Mouse (Mus musculus): ENCODE results near the gene C3ar1. TPM values are rescaled to one million over a fixed set of nuclear protein-coding genes. Genes with fewer than 3 reads are reported as not detected.

The C3ar1 gene
- 4.0 and 6.7 TPM in 2 replicates for polyA plus RNA-seq (2012; rRNA removed)

DNA sequence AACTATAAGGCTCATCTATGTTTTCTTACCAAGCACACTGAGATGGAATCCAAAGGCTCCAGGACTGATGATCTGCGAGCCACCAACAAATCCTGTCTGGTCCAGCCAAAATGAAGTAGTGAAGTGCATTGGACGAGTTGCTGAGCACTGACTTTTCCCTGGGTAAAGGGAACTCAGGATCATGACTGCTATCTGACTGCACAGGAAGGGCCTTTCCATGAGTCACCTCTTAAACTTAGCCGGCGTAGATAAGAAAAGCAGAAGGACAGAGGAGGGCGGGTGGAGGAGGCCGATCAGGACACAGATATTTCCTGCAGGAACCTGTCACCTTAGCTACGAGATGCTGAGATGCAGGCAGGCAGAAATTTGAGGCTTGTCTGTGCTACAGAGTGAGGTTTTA lies at the start of gene C3ar1:
Gene C3ar1 (minus strand): TSS at position 207 of the 400 bp plus-strand sequence.

GRCm38 (mm10) chr6:122873871-122874719 lies 18.1 kb upstream of the C3ar1 start, which contains the start of gene Necap1:
Gene Necap1 (plus strand): TSS chr6:122874474.

DNA sequence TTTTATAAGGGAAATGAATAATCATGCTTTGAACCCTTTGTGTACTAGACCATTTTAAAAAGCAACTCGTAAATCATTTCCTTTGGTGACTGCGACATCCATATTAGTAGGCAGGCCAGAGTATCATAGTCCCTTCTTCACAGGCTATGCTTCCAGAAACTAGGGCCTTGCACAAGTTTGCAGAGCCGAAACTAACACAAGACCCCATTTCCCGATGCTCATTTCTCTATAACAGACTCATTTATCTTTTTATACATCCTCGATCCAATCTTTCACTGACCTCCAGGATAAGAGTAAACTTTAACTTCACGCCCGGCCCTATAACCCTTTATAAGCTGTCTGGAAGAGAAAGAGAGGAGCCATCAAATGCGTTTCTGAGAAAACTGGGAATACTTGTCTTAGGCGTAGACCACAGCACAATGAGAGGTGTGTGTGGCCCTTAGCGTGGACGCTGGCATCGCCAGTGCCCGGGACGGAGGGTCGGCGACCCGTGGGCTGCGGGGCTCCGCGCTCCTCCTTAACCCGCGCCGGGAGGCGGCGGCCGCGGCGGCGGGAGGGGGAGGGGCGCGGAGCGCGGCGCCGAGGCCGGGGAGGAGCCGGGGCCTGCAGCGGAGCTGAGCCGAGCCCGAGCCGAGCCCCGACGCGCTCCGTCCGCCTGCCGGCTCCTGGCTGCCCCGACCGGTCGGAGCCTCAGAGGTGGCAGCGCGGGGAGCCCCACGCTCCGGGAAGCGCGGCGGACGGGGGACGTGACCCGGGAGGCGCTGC lies 36.5 kb downstream of the C3ar1 start, which contains the start of gene Foxj2:
Gene Foxj2 (plus strand): TSS at position 609 of the 765 bp plus-strand sequence.

GRCm38 (mm10) chr6:122801301-122801800 lies 54.6 kb downstream of the C3ar1 start, which contains the start of gene Slc2a3:
Gene Slc2a3 (minus strand): TSS chr6:122801640.

Other genes with a start within 250 kb of the C3ar1 start
- gene Gdf3, start 246.1 kb downstream of the C3ar1 start, polyA plus RNA-seq (2012; rRNA removed), result 0.12 TPM in 1 of 2 replicates, not detected in the other
- gene Dppa3, start 229.8 kb downstream of the C3ar1 start, polyA plus RNA-seq (2012; rRNA removed), result 0.34 and 0.73 TPM in 2 replicates
- gene Nanog, start 148.7 kb downstream of the C3ar1 start, polyA plus RNA-seq (2012; rRNA removed), result 0.06 and 0.12 TPM in 2 replicates
- 18.9 and 20.5 TPM in 2 replicates for gene Slc2a3, start 54.5 kb downstream of the C3ar1 start, polyA plus RNA-seq (2012; rRNA removed)
- gene Foxj2, start 36.2 kb downstream of the C3ar1 start, polyA plus RNA-seq (2012; rRNA removed), result 10.2 and 13.8 TPM in 2 replicates
- 9.5 and 11.3 TPM in 2 replicates for gene Necap1, start 18.3 kb upstream of the C3ar1 start, polyA plus RNA-seq (2012; rRNA removed)
- 0.95 and 1.3 TPM in 2 replicates for gene Clec4a1, start 65.7 kb upstream of the C3ar1 start, polyA plus RNA-seq (2012; rRNA removed)
- gene Clec4a3, start 96.4 kb upstream of the C3ar1 start, polyA plus RNA-seq (2012; rRNA removed), result 0.35 and 0.54 TPM in 2 replicates
- gene Clec4a4, start 134.2 kb upstream of the C3ar1 start, polyA plus RNA-seq (2012; rRNA removed), result not detected in 2 replicates
- gene Clec4b1, start 193.8 kb upstream of the C3ar1 start, polyA plus RNA-seq (2012; rRNA removed), result 0.66 and 0.93 TPM in 2 replicates